Mouse (Mus musculus) lung, embryonic 16.5 days (tissue): ENCODE measurements around the gene Gm28308. TPM values are rescaled to one million over a fixed set of nuclear protein-coding genes. Genes with fewer than 3 reads are reported as not detected.
A peak's percentile ranks its signal among the peaks of the same experiment; 100 is the strongest.

Experiments used
- ATAC-seq: fragments of 200-750 bp; cut with Nextera tagmentation; 2 replicates; pipeline ENCODE4 v1.8.0; 2017; ENCODE audit warnings: low read depth, mild to moderate bottlenecking, moderate library complexity
- H3K27ac ChIP-seq: fragments of 300-500 bp; sonication (generic); 2 replicates; pipeline ENCODE4 v1.5.1; 2014; ENCODE audit warnings: mild to moderate bottlenecking, control low read depth, low read length
- H3K27me3 ChIP-seq: fragments of 300-500 bp; sonication (generic); 2 replicates; pipeline ENCODE4 v1.6.1; 2014; ENCODE audit warnings: low read depth, low read length, mixed read lengths; ENCODE audit not compliant: control insufficient read depth, insufficient read depth
- H3K36me3 ChIP-seq: fragments of 300-500 bp; sonication (generic); 2 replicates; pipeline ENCODE4 v1.6.1; 2014; ENCODE audit warnings: low read length; ENCODE audit not compliant: control insufficient read depth, insufficient read depth
- H3K4me1 ChIP-seq: fragments of 300-500 bp; sonication (generic); replicated peaks from 2 replicates; pipeline ENCODE4 v1.6.1; 2014; ENCODE audit warnings: low read length, mixed read lengths; ENCODE audit not compliant: control insufficient read depth, insufficient read depth
- H3K4me2 ChIP-seq: fragments of 300-500 bp; sonication (generic); 2 replicates; pipeline ENCODE4 v1.6.1; 2014; ENCODE audit warnings: low read depth, low read length, control low read depth
- H3K4me3 ChIP-seq: fragments of 300-500 bp; sonication (generic); 2 replicates; pipeline ENCODE4 v1.5.1; 2014; ENCODE audit warnings: mild to moderate bottlenecking, low read length, control low read depth
- H3K9ac ChIP-seq: fragments of 300-500 bp; sonication (generic); 2 replicates; pipeline ENCODE4 v1.6.1; 2014; ENCODE audit warnings: low read length, control low read depth
- H3K9me3 ChIP-seq: fragments of 300-500 bp; sonication (generic); 2 replicates; pipeline ENCODE4 v1.6.1; 2016; ENCODE audit warnings: low read length; ENCODE audit not compliant: control insufficient read depth
- WGBS: fragments of 180-500 bp; shearing (Covaris S2); extraction: QIAGEN DNeasy Blood & Tissue Kit; methylation state at CpG from one replicate; pipeline ENCODE4 v1.1.7; 2014; 5-methylcytosine and 5-hydroxymethylcytosine counted together
- polyA plus RNA-seq: library from polyadenylated mRNA; unstranded; fragments of >200 nt; fragmentation: Nextera tagmentation; extraction: Ambion mirVana; gene quantifications from 2 replicates; pipeline ENCODE4 v1.2.1, GENCODE M21; 2015

The Gm28308 gene
- polyA plus RNA-seq, 1 experiment from 2014 or later: not detected

GRCm38 (mm10) chr6:52164626-52165440 lies 48.3 kb downstream of the Gm28308 start, which contains the start of gene Hoxa2:
Hoxa2 (minus strand) TSS chr6:52164831.
- under 1% methylated on average over 25 of the region's 25 CpGs for WGBS
- H3K27ac ChIP-seq: peak within 1 kb of the TSS; percentile 96
- peaks cover 20% of the 10 kb centered on the region for H3K27me3 ChIP-seq
- ATAC-seq: peak; percentile 55
- peaks cover 7% of the 10 kb centered on the region for H3K4me1 ChIP-seq
- H3K36me3 ChIP-seq: no peaks in the 10 kb centered on the region
- H3K4me2 ChIP-seq: peak within 1 kb of the TSS; percentile 96
- H3K9ac ChIP-seq: peak within 1 kb of the TSS; percentile 80
- H3K9me3 ChIP-seq: no peaks in the 10 kb centered on the region
- peak within 1 kb of the TSS; percentile 58 for H3K4me3 ChIP-seq

- Histone ChIP-seq H3K9me3 (no peaks in the 10 kb centered on the region), H3K27ac (peak overlapping the region; percentile 96), H3K36me3 (no peaks in the 10 kb centered on the region), H3K9ac (peak overlapping the region; percentile 80), H3K4me3 (peak overlapping the region; percentile 58), H3K4me1 (peaks cover 10% of the 10 kb centered on the region), H3K27me3 (peaks cover 26% of the 10 kb centered on the region), H3K4me2 (peak overlapping the region; percentile 96)
- peak; percentile 20; the same call in 1 of the 2 replicates for ATAC-seq
- WGBS: under 1% methylated on average over 39 of the region's 39 CpGs
Observed at GRCm38 (mm10) chr6:52164051-52164625, 49.0 kb downstream of the Gm28308 start.

- peak; percentile 56 for ATAC-seq
- peak overlapping the region; percentile 58 for H3K4me3 ChIP-seq
- H3K4me1 ChIP-seq: peaks cover 13% of the 10 kb centered on the region
- peak overlapping the region; percentile 96 for H3K4me2 ChIP-seq
- H3K27me3 ChIP-seq: peaks cover 26% of the 10 kb centered on the region
- no peaks in the 10 kb centered on the region for H3K36me3 ChIP-seq
- peak overlapping the region; percentile 96 for H3K27ac ChIP-seq
- 3% methylated on average over 17 of the region's 17 CpGs for WGBS
- H3K9me3 ChIP-seq: no peaks in the 10 kb centered on the region
- peak overlapping the region; percentile 80 for H3K9ac ChIP-seq
Observed at GRCm38 (mm10) chr6:52163366-52164031, 49.6 kb downstream of the Gm28308 start.

- 8% methylated on average over 14 of the region's 14 CpGs for WGBS
- ATAC-seq: no peak
- Histone ChIP-seq H3K27ac (peak overlapping the region; percentile 96), H3K9me3 (no peaks in the 10 kb centered on the region), H3K9ac (peak overlapping the region; percentile 80), H3K27me3 (peaks cover 27% of the 10 kb centered on the region), H3K36me3 (no peaks in the 10 kb centered on the region), H3K4me3 (peak overlapping the region; percentile 58), H3K4me2 (peak overlapping the region; percentile 96), H3K4me1 (peaks cover 13% of the 10 kb centered on the region)
Observed at GRCm38 (mm10) chr6:52162611-52163365, 50.4 kb downstream of the Gm28308 start.

- H3K4me1 ChIP-seq: peaks cover 13% of the 10 kb centered on the region
- H3K4me3 ChIP-seq: peak overlapping the region; percentile 30
- peak overlapping the region; percentile 11 for H3K9ac ChIP-seq
- no peaks in the 10 kb centered on the region for H3K36me3 ChIP-seq
- peak overlapping the region; percentile 96 for H3K4me2 ChIP-seq
- no peak for ATAC-seq
- 4% methylated on average over 1 of the region's 1 CpGs for WGBS
- H3K9me3 ChIP-seq: no peaks in the 10 kb centered on the region
- peak overlapping the region; percentile 73 for H3K27ac ChIP-seq
- peaks cover 33% of the 10 kb centered on the region for H3K27me3 ChIP-seq
Observed at GRCm38 (mm10) chr6:52162093-52162380, 51.1 kb downstream of the Gm28308 start.

GRCm38 (mm10) chr6:52161336-52162092 lies 51.6 kb downstream of the Gm28308 start:
- Histone ChIP-seq H3K27ac (peak overlapping the region; percentile 98), H3K9me3 (no peaks in the 10 kb centered on the region), H3K4me3 (peak overlapping the region; percentile 80), H3K9ac (peak overlapping the region; percentile 85), H3K27me3 (peaks cover 34% of the 10 kb centered on the region), H3K36me3 (no peaks in the 10 kb centered on the region), H3K4me2 (peak overlapping the region; percentile 96), H3K4me1 (peaks cover 10% of the 10 kb centered on the region)
- WGBS: 9% methylated on average over 8 of the region's 8 CpGs
- ATAC-seq: no peak

- peak overlapping the region; percentile 85 for H3K9ac ChIP-seq
- H3K4me2 ChIP-seq: peak overlapping the region; percentile 96
- peaks cover 38% of the 10 kb centered on the region for H3K27me3 ChIP-seq
- H3K4me3 ChIP-seq: peak overlapping the region; percentile 80
- no peaks in the 10 kb centered on the region for H3K36me3 ChIP-seq
- peak overlapping the region; percentile 98 for H3K27ac ChIP-seq
- peaks cover 10% of the 10 kb centered on the region for H3K4me1 ChIP-seq
- ATAC-seq: no peak
- no peaks in the 10 kb centered on the region for H3K9me3 ChIP-seq
- WGBS: 3% methylated on average over 30 of the region's 30 CpGs
Observed at GRCm38 (mm10) chr6:52160511-52161335, 52.4 kb downstream of the Gm28308 start.

- no peak for ATAC-seq
- H3K9me3 ChIP-seq: no peaks in the 10 kb centered on the region
- H3K4me1 ChIP-seq: peaks cover 10% of the 10 kb centered on the region
- WGBS: 7% methylated on average over 9 of the region's 9 CpGs
- peak overlapping the region; percentile 96 for H3K4me2 ChIP-seq
- H3K9ac ChIP-seq: peak overlapping the region; percentile 85
- no peaks in the 10 kb centered on the region for H3K36me3 ChIP-seq
- peak overlapping the region; percentile 98 for H3K27ac ChIP-seq
- peaks cover 45% of the 10 kb centered on the region for H3K27me3 ChIP-seq
- H3K4me3 ChIP-seq: peak overlapping the region; percentile 80
Observed at GRCm38 (mm10) chr6:52159979-52160378, 53.2 kb downstream of the Gm28308 start.
